Mouse (Mus musculus) limb, embryonic 14.5 days (tissue): ENCODE measurements around the gene Dennd1b. TPM values are rescaled to one million over a fixed set of nuclear protein-coding genes. Genes with fewer than 3 reads are reported as not detected.

Source experiments
- ATAC-seq: fragments of 200-750 bp; cut with Nextera tagmentation; 2 replicates; pipeline ENCODE4 v1.8.0; 2017; ENCODE audit warnings: low read depth, moderate number of reproducible peaks, moderate TSS enrichment; ENCODE audit not compliant: low FRiP score
- DNase-seq: peaks from one replicate; pipeline ENCODE4 v3.0.0-alpha.2; 2015; ENCODE audit warnings: low spot score
- H3K27ac ChIP-seq: fragments of 300-500 bp; sonication (generic); replicated peaks from 2 replicates; pipeline ENCODE4 v1.5.1; 2014; ENCODE audit warnings: low read depth, mild to moderate bottlenecking, low read length, moderate library complexity, mixed read lengths
- H3K27me3 ChIP-seq: fragments of 300-500 bp; sonication (generic); 2 replicates; pipeline ENCODE4 v1.6.1; 2014; ENCODE audit warnings: low read length, mixed read lengths; ENCODE audit not compliant: control insufficient read depth, insufficient read depth
- H3K36me3 ChIP-seq: fragments of 300-500 bp; sonication (generic); 2 replicates; pipeline ENCODE4 v1.6.1; 2014; ENCODE audit warnings: mild to moderate bottlenecking, low read length, moderate library complexity, mixed read lengths; ENCODE audit not compliant: control insufficient read depth, insufficient read depth
- H3K4me1 ChIP-seq: fragments of 300-500 bp; sonication (generic); 2 replicates; pipeline ENCODE4 v1.6.1; 2014; ENCODE audit warnings: antibody characterized with exemption, low read length, mixed read lengths; ENCODE audit not compliant: control insufficient read depth, insufficient read depth
- H3K4me2 ChIP-seq: fragments of 300-500 bp; sonication (generic); replicated peaks from 2 replicates; pipeline ENCODE4 v1.6.1; 2014; ENCODE audit warnings: low read depth, mild to moderate bottlenecking, low read length, moderate library complexity; ENCODE audit not compliant: severe bottlenecking
- H3K4me3 ChIP-seq: fragments of 300-500 bp; sonication (generic); replicated peaks from 2 replicates; pipeline ENCODE4 v1.5.1; 2014; ENCODE audit warnings: low read length
- H3K9ac ChIP-seq: fragments of 300-500 bp; sonication (generic); 2 replicates; pipeline ENCODE4 v1.6.1; 2014; ENCODE audit warnings: mild to moderate bottlenecking, low read depth, low read length, moderate library complexity; ENCODE audit not compliant: severe bottlenecking
- H3K9me3 ChIP-seq: fragments of 300-500 bp; sonication (generic); 2 replicates; pipeline ENCODE4 v1.6.1; 2016; ENCODE audit warnings: low read length; ENCODE audit not compliant: control insufficient read depth
- POLR2A ChIP-seq: fragments of 200-500 bp; IDR thresholded peaks from 2 replicates; pipeline ENCODE4 v1.8.0; 2012; ENCODE audit warnings: inconsistent platforms, mild to moderate bottlenecking, moderate library complexity, borderline replicate concordance; ENCODE audit not compliant: insufficient read depth, insufficient read length; ENCODE audit errors: extremely low read depth
- WGBS: fragments of 180-500 bp; shearing (Covaris S2); extraction: QIAGEN DNeasy Blood & Tissue Kit; methylation state at CpG from one replicate; pipeline ENCODE4 v1.1.7; 2014; 5-methylcytosine and 5-hydroxymethylcytosine counted together
- polyA plus RNA-seq, 2 experiments: library from polyadenylated mRNA; depleted of rRNA in 1 of 2; stranded (reverse) in 1 of 2; unstranded in 1 of 2; fragments of >200 nt; fragmentation: Nextera tagmentation in 1 of 2; extraction: Ambion mirVana in 1 of 2; gene quantifications; 2 replicates each; pipeline versions ENCODE4 v1.2.1 to v1.2.3; 2012 to 2014

Dennd1b gene
- polyA plus RNA-seq, 2 experiments, result 3.0 to 7.2 TPM

DNA sequence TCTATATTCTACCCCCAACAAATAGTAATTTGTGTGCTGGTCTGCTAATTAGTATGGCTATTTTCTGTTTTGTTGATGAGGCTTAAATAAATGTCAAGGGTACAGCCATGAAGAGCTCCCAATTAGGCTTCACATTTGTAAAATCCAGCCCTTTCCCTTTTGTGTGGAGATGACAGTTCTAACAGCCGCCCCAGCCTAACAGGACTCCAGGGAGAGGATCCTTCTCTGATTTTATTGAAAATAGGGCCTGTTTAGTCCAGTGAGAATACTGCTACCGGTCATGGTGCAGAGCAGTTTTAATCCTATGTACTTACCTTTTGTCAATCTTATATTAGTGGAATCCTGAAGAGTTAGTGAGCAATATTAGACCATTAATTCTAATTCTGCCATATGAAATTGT, 189.8 kb downstream of the Dennd1b start:
- H3K9ac ChIP-seq, result no peak overlapping the region
- no peak overlapping the region for H3K27ac ChIP-seq
- WGBS, result 69% methylated on average over 2 of the region's 2 CpGs
- no peak overlapping the region for H3K4me2 ChIP-seq
- H3K27me3 ChIP-seq, result no peaks in the 10 kb centered on the region
- H3K9me3 ChIP-seq, result no peaks in the 10 kb centered on the region
- H3K4me3 ChIP-seq, result no peak overlapping the region
- no peak for TF ChIP-seq POLR2A
- DNase-seq, result no peak
- no peaks in the 10 kb centered on the region for H3K4me1 ChIP-seq
- H3K36me3 ChIP-seq, result no peaks in the 10 kb centered on the region
- no peak for ATAC-seq

DNA sequence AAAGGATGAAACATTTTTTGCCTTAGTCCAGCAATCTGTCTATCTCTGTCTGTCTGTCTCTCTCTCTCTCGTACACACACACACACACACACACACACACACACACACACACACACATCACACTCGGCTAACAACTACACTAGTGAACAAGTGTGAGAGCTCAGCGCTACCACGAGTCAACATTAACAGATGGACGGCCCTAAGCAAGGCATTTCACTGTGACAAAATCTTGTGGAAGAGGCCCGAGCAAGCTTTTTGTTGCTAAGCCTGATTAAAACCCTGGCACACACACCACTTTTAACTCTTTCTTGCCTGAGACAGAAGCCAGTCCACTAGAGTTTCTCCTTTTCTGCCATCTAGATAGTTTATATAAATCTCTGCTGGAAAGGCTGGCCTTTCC, 190.3 kb downstream of the Dennd1b start:
- 46% methylated on average over 6 of the region's 6 CpGs for WGBS
- H3K27ac ChIP-seq, result no peak overlapping the region

GRCm38 (mm10) chr1:139156397-139156796, 193.2 kb downstream of the Dennd1b start:
- H3K4me1 ChIP-seq, result no peaks in the 10 kb centered on the region
- no peak for TF ChIP-seq POLR2A
- no peak overlapping the region for H3K4me3 ChIP-seq
- H3K27ac ChIP-seq, result no peak overlapping the region
- DNase-seq, result peak; percentile 79
- ATAC-seq, result no peak
- no peaks in the 10 kb centered on the region for H3K9me3 ChIP-seq
- 14% methylated on average over 3 of the region's 3 CpGs for WGBS
- no peaks in the 10 kb centered on the region for H3K36me3 ChIP-seq
- no peak overlapping the region for H3K4me2 ChIP-seq
- no peak overlapping the region for H3K9ac ChIP-seq
- H3K27me3 ChIP-seq, result no peaks in the 10 kb centered on the region

More for the DNA sequence above, 190.3 kb downstream of the Dennd1b start:
- Histone ChIP-seq H3K9me3 (no peaks in the 10 kb centered on the region), H3K9ac (no peak overlapping the region), H3K4me1 (no peaks in the 10 kb centered on the region), H3K36me3 (no peaks in the 10 kb centered on the region), H3K4me3 (no peak overlapping the region), H3K4me2 (no peak overlapping the region), H3K27me3 (no peaks in the 10 kb centered on the region)
- DNase-seq (no peak), ATAC-seq (no peak)
- no peak for TF ChIP-seq POLR2A

GRCm38 (mm10) chr1:139161619-139162018, 198.4 kb downstream of the Dennd1b start:
- H3K36me3 ChIP-seq, result no peaks in the 10 kb centered on the region
- no peak overlapping the region for H3K4me2 ChIP-seq
- no peak for DNase-seq
- H3K27me3 ChIP-seq, result no peaks in the 10 kb centered on the region
- no peak for TF ChIP-seq POLR2A
- H3K4me3 ChIP-seq, result no peak overlapping the region
- ATAC-seq, result no peak
- H3K4me1 ChIP-seq, result no peaks in the 10 kb centered on the region
- H3K27ac ChIP-seq, result no peak overlapping the region
- 63% methylated on average over 3 of the region's 3 CpGs for WGBS
- no peaks in the 10 kb centered on the region for H3K9me3 ChIP-seq
- H3K9ac ChIP-seq, result no peak overlapping the region

GRCm38 (mm10) chr1:139162814-139163213, 199.6 kb downstream of the Dennd1b start:
- ATAC-seq (no peak; the same call in 1 of the 2 replicates), DNase-seq (peak; percentile 60)
- Histone ChIP-seq H3K4me2 (no peak overlapping the region), H3K4me3 (no peak overlapping the region), H3K36me3 (no peaks in the 10 kb centered on the region), H3K9me3 (no peaks in the 10 kb centered on the region), H3K4me1 (no peaks in the 10 kb centered on the region), H3K27me3 (no peaks in the 10 kb centered on the region), H3K9ac (no peak overlapping the region), H3K27ac (no peak overlapping the region)
- TF ChIP-seq POLR2A, result no peak
- 24% methylated on average over 5 of the region's 5 CpGs for WGBS

DNA sequence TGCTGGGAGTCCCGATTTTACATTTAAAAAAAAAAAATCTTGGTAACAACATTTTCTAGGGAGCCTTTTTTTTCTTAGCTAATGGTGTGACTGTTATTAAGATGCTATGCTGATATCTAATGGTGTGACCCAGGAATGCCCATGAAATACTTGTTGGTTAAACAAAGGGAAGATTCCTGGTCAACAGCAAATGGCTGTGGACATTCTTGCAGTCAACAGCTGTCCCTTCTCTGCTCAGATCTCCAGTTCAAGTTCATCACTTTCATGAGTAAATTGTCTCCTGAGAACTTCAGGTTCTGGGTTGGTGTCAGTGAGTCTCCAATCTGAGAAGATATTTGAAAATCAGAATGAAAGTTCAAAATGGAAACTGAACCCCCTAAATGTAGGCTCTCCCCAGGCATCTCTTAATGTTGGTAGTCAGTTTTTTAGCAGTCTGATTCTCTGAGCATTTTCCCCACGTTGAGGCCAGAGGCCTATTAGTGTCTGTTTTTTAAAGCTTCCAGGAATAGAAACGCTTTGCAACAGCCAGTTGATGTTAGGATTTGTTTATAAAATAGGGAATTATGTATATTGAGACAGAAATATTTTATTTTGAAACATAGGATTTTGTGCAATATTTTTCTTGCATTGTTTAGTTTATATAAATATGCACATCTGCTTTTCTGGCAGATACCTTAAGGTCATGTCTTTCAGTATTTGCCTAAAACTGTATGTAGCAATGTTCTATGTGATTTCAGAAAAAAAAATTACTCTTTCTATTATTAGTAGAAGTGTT, 211.0 kb downstream of the Dennd1b start:
- WGBS, result 68% methylated on average over 3 of the region's 3 CpGs
- Histone ChIP-seq H3K27ac (no peak overlapping the region), H3K4me3 (no peak overlapping the region), H3K4me1 (no peaks in the 10 kb centered on the region), H3K27me3 (no peaks in the 10 kb centered on the region), H3K9me3 (no peaks in the 10 kb centered on the region), H3K36me3 (peaks cover 13% of the 10 kb centered on the region), H3K9ac (no peak overlapping the region), H3K4me2 (no peak overlapping the region)
- DNase-seq, result no peak
- no peak for TF ChIP-seq POLR2A
- ATAC-seq, result no peak
